8 mouse cellular contexts compared by ENCODE assay signal in genomic region chr15:92052133-92052463, GRCm38 (mm10). TPM values are rescaled to one million over a fixed set of nuclear protein-coding genes. Genes with fewer than 3 reads are reported as not detected.
DNase-seq lines count a peak whose midpoint lies in the region; ATAC-seq and TF ChIP-seq lines count a peak whose summit lies in the region.

No protein-coding gene starts in this region.

- H3K27me3 ChIP-seq in heart, embryonic 13.5 days (replicated peaks): peaks cover 38% of the 10 kb centered on the region
- peaks cover 22% of the 10 kb centered on the region for H3K27me3 ChIP-seq in hindbrain, embryonic 10.5 days (ENCODE audit: insufficient read depth, poor library complexity, severe bottlenecking)
- H3K27me3 ChIP-seq in midbrain, embryonic 11.5 days (ENCODE audit: control insufficient read depth, insufficient read depth, low read length): no peaks in the 10 kb centered on the region; the same call in 1 of the 2 replicates

- no peaks in the 10 kb centered on the region for H3K36me3 ChIP-seq in heart, embryonic 13.5 days
- no peaks in the 10 kb centered on the region for H3K36me3 ChIP-seq in hindbrain, embryonic 10.5 days
- no peaks in the 10 kb centered on the region for H3K36me3 ChIP-seq in midbrain, embryonic 11.5 days (ENCODE audit: control insufficient read depth, insufficient read depth, low read length)

- WGBS in heart, embryonic 13.5 days: 12% methylated on average over 4 of the region's 4 CpGs
- WGBS in hindbrain, embryonic 10.5 days: 25% methylated on average over 4 of the region's 4 CpGs
- WGBS in midbrain, embryonic 11.5 days: 29% methylated on average over 4 of the region's 4 CpGs

- no peak for TF ChIP-seq CTCF in brain, embryonic 14.5 days (IDR thresholded peaks at IDR 0.05; ENCODE audit: borderline replicate concordance, extremely low read depth, insufficient read depth, insufficient read length)

- peaks cover 12% of the 10 kb centered on the region for H3K4me1 ChIP-seq in heart, embryonic 13.5 days
- H3K4me1 ChIP-seq in hindbrain, embryonic 10.5 days (replicated peaks): peaks cover 18% of the 10 kb centered on the region
- H3K4me1 ChIP-seq in midbrain, embryonic 11.5 days (ENCODE audit: control insufficient read depth, insufficient read depth, low read length): peaks cover 5% of the 10 kb centered on the region

- no peaks in the 10 kb centered on the region for H3K9me3 ChIP-seq in heart, embryonic 13.5 days
- no peaks in the 10 kb centered on the region for H3K9me3 ChIP-seq in hindbrain, embryonic 10.5 days
- H3K9me3 ChIP-seq in midbrain, embryonic 11.5 days (ENCODE audit: control insufficient read depth, low read length): no peaks in the 10 kb centered on the region

- TF ChIP-seq POLR2A in brain, embryonic 14.5 days (IDR thresholded peaks at IDR 0.05; ENCODE audit: borderline replicate concordance, extremely low read depth, insufficient read depth, insufficient read length, poor library complexity, severe bottlenecking): no peak

- peak overlapping the region; percentile 96 for H3K4me2 ChIP-seq in heart, embryonic 13.5 days
- H3K4me2 ChIP-seq in midbrain, embryonic 11.5 days: peak overlapping the region; percentile 98

- no peak for DNase-seq in heart, postnatal 25 days (ENCODE audit: low spot score)
- peak; percentile 70 for DNase-seq in brain, embryonic 14.5 days (ENCODE audit: low read depth)
- peak; percentile 3 for DNase-seq in hindbrain, embryonic 10.5 days (ENCODE audit: low spot score)
- DNase-seq in midbrain, embryonic 11.5 days (ENCODE audit: low spot score, missing footprints): no peak
- no peak for DNase-seq in c-Kit-positive CD71-positive TER-119-positive erythroid progenitor cells, embryonic 14.5 days (ENCODE audit: low spot score)
- DNase-seq in urinary bladder, postnatal 10 days (ENCODE audit: low spot score): no peak
- no peak for DNase-seq in adrenal gland, adult (ENCODE audit: inconsistent age in 2 of 2, low spot score in 1 of 2)

- intact Hi-C loops in heart, postnatal 25 days (cut with DNase I): no loop called here

- no peak for ATAC-seq in heart, embryonic 13.5 days (ENCODE audit: extremely low read depth, insufficient number of reproducible peaks, low FRiP score, low TSS enrichment)
- no peak for ATAC-seq in midbrain, embryonic 11.5 days (ENCODE audit: low FRiP score)

- peak overlapping the region; percentile 62 for H3K4me3 ChIP-seq in heart, embryonic 13.5 days
- peak overlapping the region; percentile 74 for H3K4me3 ChIP-seq in hindbrain, embryonic 10.5 days
- peak overlapping the region; percentile 58 for H3K4me3 ChIP-seq in midbrain, embryonic 11.5 days (ENCODE audit: low read depth, low read length)

- no peak overlapping the region for H3K27ac ChIP-seq in heart, embryonic 13.5 days (replicated peaks)
- H3K27ac ChIP-seq in hindbrain, embryonic 10.5 days: peak overlapping the region; percentile 79
- H3K27ac ChIP-seq in midbrain, embryonic 11.5 days (ENCODE audit: low read depth, low read length): no peak overlapping the region

- H3K9ac ChIP-seq in heart, embryonic 13.5 days: peak overlapping the region; percentile 73
- peak overlapping the region; percentile 61 for H3K9ac ChIP-seq in midbrain, embryonic 11.5 days (ENCODE audit: low read length)

RNA-seq across cellular contexts. Expression of gene Cntn1, which starts 1.1 kb away (rescaled TPM):
- polyA plus RNA-seq in heart, embryonic 13.5 days (2015; fragmentation: Nextera tagmentation; extraction: Ambion mirVana): 0.43 and 0.50 TPM in 2 replicates
- total RNA-seq in heart, postnatal 25 days (2021): under 1 TPM; 0.05 to 0.06 TPM
- polyA plus RNA-seq in brain, embryonic 14.5 days (2012; rRNA removed): 14.4 and 26.3 TPM in 2 replicates
- 3.7 and 4.4 TPM in 2 replicates for polyA plus RNA-seq in hindbrain, embryonic 10.5 days (2016; fragmentation: Nextera tagmentation; extraction: Ambion mirVana)
- polyA plus RNA-seq in midbrain, embryonic 11.5 days (2014; fragmentation: Nextera tagmentation; extraction: Ambion mirVana): 7.4 and 8.2 TPM in 2 replicates

Comparison
In these comparisons a context has a peak if more than half of its experiments do, and no peak if none do; other contexts are left out.
1. DNase-seq: peak in brain, embryonic 14.5 days (single experiment) and hindbrain, embryonic 10.5 days (single experiment); none in heart, postnatal 25 days (single experiment), midbrain, embryonic 11.5 days (single experiment), c-Kit-positive CD71-positive TER-119-positive erythroid progenitor cells, embryonic 14.5 days (single experiment), urinary bladder, postnatal 10 days (single experiment) and adrenal gland, adult (0 of 2).
2. Peak in every context shown above with its lines, with median percentiles within 50 percentile points of each other: H3K4me3 ChIP-seq.